In the genomic region with DNA sequence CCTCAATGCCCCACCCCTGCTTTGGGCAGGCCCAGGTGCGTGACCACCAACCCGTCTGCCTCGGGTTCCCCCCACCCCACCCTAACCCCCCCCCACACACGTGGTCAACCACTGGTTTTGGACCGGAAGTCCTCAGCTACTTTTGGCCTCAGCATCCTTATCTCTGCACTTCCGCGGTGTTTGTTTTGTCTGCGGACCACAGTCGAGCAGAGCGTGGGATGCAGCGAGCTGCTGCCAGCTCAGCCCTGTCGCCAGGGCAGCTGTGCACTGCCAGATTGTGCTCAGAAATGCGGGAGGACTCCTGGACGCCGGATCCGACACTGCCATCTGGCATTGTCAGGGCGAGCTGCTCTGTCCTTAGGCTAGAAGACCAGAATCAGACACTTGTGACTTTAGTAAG, we compare ENCODE assay signal across 9 mouse cellular contexts. TPM values are rescaled to one million over a fixed set of nuclear protein-coding genes. Genes with fewer than 3 reads are reported as not detected.
DNase-seq lines count a peak whose midpoint lies in the region; ATAC-seq and TF ChIP-seq lines count a peak whose summit lies in the region.
"Had no signal": no experiment of that assay in that cellular context is flagged by ENCODE, and none has a peak within 500 bp of the region (broad histone marks: within the 10 kb centered on the region; RNA-seq: fewer than 3 reads in every experiment).

No protein-coding gene starts in this region.

- 9% methylated on average over 17 of the region's 17 CpGs for WGBS in liver, embryonic 12.5 days (ENCODE audit: insufficient replicate concordance)
- 6% methylated on average over 17 of the region's 17 CpGs for WGBS in liver, postnatal 0 days (ENCODE audit: insufficient replicate concordance)
- WGBS in heart, embryonic 13.5 days: 6% methylated on average over 17 of the region's 17 CpGs

- no peak for TF ChIP-seq CTCF in liver, postnatal 0 days (IDR thresholded peaks at IDR 0.05; ENCODE audit: low read depth)

- H3K27me3 ChIP-seq in liver, embryonic 12.5 days (replicated peaks): peaks cover 37% of the 10 kb centered on the region
- H3K27me3 ChIP-seq in liver, postnatal 0 days (ENCODE audit: insufficient read depth, low read length): peaks cover 10% of the 10 kb centered on the region
- peaks cover 7% of the 10 kb centered on the region; the same call in 1 of the 2 replicates for H3K27me3 ChIP-seq in heart, embryonic 13.5 days (replicated peaks)

- no peak for DNase-seq in liver, postnatal 0 days
- DNase-seq in left cerebral cortex, postnatal 4 days: peak; percentile 76
- DNase-seq in right cerebral cortex, postnatal 36 days (ENCODE audit: low spot score in 2 of 2): peak; percentile 37 to 47
- DNase-seq in thymus, postnatal 4 days: no peak
- DNase-seq in kidney, adult 18-20 months: no peak

- peak overlapping the region; percentile 35 for H3K4me2 ChIP-seq in liver, embryonic 12.5 days
- no peak overlapping the region for H3K4me2 ChIP-seq in liver, postnatal 0 days (ENCODE audit: low read depth, low read length)
- H3K4me2 ChIP-seq in heart, embryonic 13.5 days: peak overlapping the region; percentile 60

- ATAC-seq in liver, embryonic 12.5 days: no peak
- no peak for ATAC-seq in liver, postnatal 0 days
- no peak for ATAC-seq in heart, embryonic 13.5 days (ENCODE audit: extremely low read depth, insufficient number of reproducible peaks, low FRiP score, low TSS enrichment)

- H3K9ac ChIP-seq in liver, embryonic 12.5 days: no peak overlapping the region
- no peak overlapping the region for H3K9ac ChIP-seq in liver, postnatal 0 days (replicated peaks)
- peak overlapping the region; percentile 65 for H3K9ac ChIP-seq in heart, embryonic 13.5 days

- no peak overlapping the region for H3K27ac ChIP-seq in liver, embryonic 12.5 days
- H3K27ac ChIP-seq in liver, postnatal 0 days (ENCODE audit: low read depth): no peak overlapping the region
- peak overlapping the region; percentile 20; the same call in 1 of the 2 replicates for H3K27ac ChIP-seq in heart, embryonic 13.5 days (replicated peaks)

- peaks cover 8% of the 10 kb centered on the region for H3K4me1 ChIP-seq in liver, embryonic 12.5 days
- H3K4me1 ChIP-seq in liver, postnatal 0 days (ENCODE audit: insufficient read depth): 0 out of 2 replicates have a peak, but pooled peaks cover 3% of the 10 kb centered on the region
- H3K4me1 ChIP-seq in heart, embryonic 13.5 days: peaks cover 26% of the 10 kb centered on the region

- H3K36me3 ChIP-seq in liver, embryonic 12.5 days: no peaks in the 10 kb centered on the region
- H3K36me3 ChIP-seq in liver, postnatal 0 days (replicated peaks; ENCODE audit: insufficient read depth, low read length): no peaks in the 10 kb centered on the region
- no peaks in the 10 kb centered on the region for H3K36me3 ChIP-seq in heart, embryonic 13.5 days

- no peak overlapping the region for H3K4me3 ChIP-seq in liver, embryonic 12.5 days
- no peak overlapping the region for H3K4me3 ChIP-seq in liver, postnatal 0 days (ENCODE audit: low read depth, low read length)
- peak overlapping the region; percentile 26 for H3K4me3 ChIP-seq in heart, embryonic 13.5 days

- H3K9me3 ChIP-seq in liver, embryonic 12.5 days (replicated peaks): no peaks in the 10 kb centered on the region
- H3K9me3 ChIP-seq in liver, postnatal 0 days (ENCODE audit: low read length): no peaks in the 10 kb centered on the region
- H3K9me3 ChIP-seq in heart, embryonic 13.5 days: no peaks in the 10 kb centered on the region

- no peak for TF ChIP-seq EP300 in liver, postnatal 0 days (IDR thresholded peaks at IDR 0.05; ENCODE audit: low read depth)

- intact Hi-C loops in left cerebral cortex, postnatal 4 days (cut with DNase I): no loop called here

RNA-seq across cellular contexts. Expression of gene Cyb561, which starts 6.2 kb away (rescaled TPM):
- 1.9 TPM in 2 replicates for polyA plus RNA-seq in liver, embryonic 12.5 days (2016; fragmentation: Nextera tagmentation; extraction: Ambion mirVana)
- 0.89 and 0.96 TPM in 2 replicates for polyA plus RNA-seq in liver, postnatal 0 days (2015; fragmentation: Nextera tagmentation; extraction: Ambion mirVana)
- 4.6 and 5.2 TPM in 2 replicates for polyA plus RNA-seq in heart, embryonic 13.5 days (2015; fragmentation: Nextera tagmentation; extraction: Ambion mirVana)
- 10 to 100 TPM; 36.6 to 38.9 TPM for total RNA-seq in left cerebral cortex, postnatal 4 days (2021)

RNA-seq across cellular contexts. Expression of gene Ace, which starts 8.4 kb away (rescaled TPM):
- 0.07 TPM in 2 replicates for polyA plus RNA-seq in liver, embryonic 12.5 days (2016; fragmentation: Nextera tagmentation; extraction: Ambion mirVana)
- polyA plus RNA-seq in liver, postnatal 0 days (2015; fragmentation: Nextera tagmentation; extraction: Ambion mirVana): 0.07 and 0.09 TPM in 2 replicates
- polyA plus RNA-seq in heart, embryonic 13.5 days (2015; fragmentation: Nextera tagmentation; extraction: Ambion mirVana): 0.96 and 1.1 TPM in 2 replicates
- 1 to 10 TPM; 8.1 to 9.8 TPM for total RNA-seq in left cerebral cortex, postnatal 4 days (2021)

RNA-seq across cellular contexts. Expression of gene Ace3, which starts 35.1 kb away (rescaled TPM):
- polyA plus RNA-seq in liver, embryonic 12.5 days (2016; fragmentation: Nextera tagmentation; extraction: Ambion mirVana): not detected in 2 replicates
- not detected in 2 replicates for polyA plus RNA-seq in liver, postnatal 0 days (2015; fragmentation: Nextera tagmentation; extraction: Ambion mirVana)
- not detected in 2 replicates for polyA plus RNA-seq in heart, embryonic 13.5 days (2015; fragmentation: Nextera tagmentation; extraction: Ambion mirVana)
- total RNA-seq in left cerebral cortex, postnatal 4 days (2021): not detected
- polyA plus RNA-seq: large intestine, adult 2 months; neural tube, embryonic 14.5 days had no signal

RNA-seq across cellular contexts. Expression of gene Kcnh6, which starts 48.6 kb away (rescaled TPM):
- polyA plus RNA-seq in liver, embryonic 12.5 days (2016; fragmentation: Nextera tagmentation; extraction: Ambion mirVana): 0.06 and 0.08 TPM in 2 replicates
- polyA plus RNA-seq in liver, postnatal 0 days (2015; fragmentation: Nextera tagmentation; extraction: Ambion mirVana): 0.02 TPM in 1 of 2 replicates, not detected in the other
- polyA plus RNA-seq in heart, embryonic 13.5 days (2015; fragmentation: Nextera tagmentation; extraction: Ambion mirVana): 0.13 and 0.17 TPM in 2 replicates
- 1 to 10 TPM; 1.4 to 1.7 TPM for total RNA-seq in left cerebral cortex, postnatal 4 days (2021)

Comparison
In these comparisons a context has a peak if more than half of its experiments do, and no peak if none do; other contexts are left out.
1. DNase-seq: peak in left cerebral cortex, postnatal 4 days (single experiment) and right cerebral cortex, postnatal 36 days (2 of 2); none in liver, postnatal 0 days (single experiment), thymus, postnatal 4 days (single experiment) and kidney, adult 18-20 months (single experiment).